Mouse (Mus musculus): ENCODE data around the gene Pnpla3. TPM values are rescaled to one million over a fixed set of nuclear protein-coding genes. Genes with fewer than 3 reads are reported as not detected.

Pnpla3 gene
- total RNA-seq, 2 experiments from 2014 or later: 4.5 to 4.6 TPM

GRCm38 (mm10) chr15:84214476-84214875 is 46.8 kb downstream of the Pnpla3 start:
- intact Hi-C loops (cut with DNase I): loop anchor here (10.0 kb wide), 1 partner anchor 400 kb away; no protein-coding TSS in a partner anchor
- DNase-seq: no peak

- intact Hi-C loops (cut with DNase I): loop anchor here (10.0 kb wide), 1 partner anchor 400 kb away; no protein-coding TSS in a partner anchor
- no peak for DNase-seq
Observed at GRCm38 (mm10) chr15:84215273-84215672, 47.6 kb downstream of the Pnpla3 start.

- intact Hi-C loops (cut with DNase I): loop anchor here (10.0 kb wide), 1 partner anchor 399 kb away; no protein-coding TSS in a partner anchor
- DNase-seq: no peak
Observed at GRCm38 (mm10) chr15:84216026-84216425, 48.4 kb downstream of the Pnpla3 start.

GRCm38 (mm10) chr15:84216461-84217084 is 48.9 kb downstream of the Pnpla3 start:
- DNase-seq: no peak
- intact Hi-C loops (cut with DNase I): loop anchor here (10.0 kb wide), 1 partner anchor 398 kb away; no protein-coding TSS in a partner anchor

- intact Hi-C loops (cut with DNase I): loop anchor here (10.0 kb wide), 1 partner anchor 397 kb away; no protein-coding TSS in a partner anchor
- DNase-seq: no peak
Observed at GRCm38 (mm10) chr15:84217969-84218782, 50.5 kb downstream of the Pnpla3 start.

GRCm38 (mm10) chr15:84218783-84219271 is 51.2 kb downstream of the Pnpla3 start:
- intact Hi-C loops (cut with DNase I): loop anchor here (10.0 kb wide), 1 partner anchor 396 kb away; no protein-coding TSS in a partner anchor
- peak; percentile 56 to 57 for DNase-seq

GRCm38 (mm10) chr15:84221539-84221938 is 53.9 kb downstream of the Pnpla3 start:
- DNase-seq: no peak
- intact Hi-C loops (cut with DNase I): no loop called here

- peak in 1 of 2 experiments; percentile 47 for DNase-seq
- intact Hi-C loops (cut with DNase I): no loop called here
Observed at GRCm38 (mm10) chr15:84223423-84223822, 55.8 kb downstream of the Pnpla3 start.

GRCm38 (mm10) chr15:84224779-84225178 is 57.1 kb downstream of the Pnpla3 start:
- intact Hi-C loops (cut with DNase I): no loop called here
- DNase-seq: no peak

GRCm38 (mm10) chr15:84226918-84227317 is 59.3 kb downstream of the Pnpla3 start:
- no peak for DNase-seq
- intact Hi-C loops (cut with DNase I): no loop called here

- DNase-seq: peak; percentile 57 to 67
- intact Hi-C loops (cut with DNase I): no loop called here
Observed at GRCm38 (mm10) chr15:84230661-84231060, 63.0 kb downstream of the Pnpla3 start.

GRCm38 (mm10) chr15:84231113-84231712 is 63.6 kb downstream of the Pnpla3 start:
- peak; percentile 53 to 57 for DNase-seq

GRCm38 (mm10) chr15:84231721-84232561 is 64.3 kb downstream of the Pnpla3 start, which contains the start of gene Parvb:
Parvb (plus strand) TSS chr15:84232043.
- intact Hi-C loops (cut with DNase I): no loop called here
- peak; percentile 72 to 73 for DNase-seq

More at GRCm38 (mm10) chr15:84231113-84231712, 63.6 kb downstream of the Pnpla3 start:
- intact Hi-C loops (cut with DNase I): no loop called here

- intact Hi-C loops (cut with DNase I): no loop called here
- DNase-seq: no peak
Observed at GRCm38 (mm10) chr15:84232609-84233008, 65.0 kb downstream of the Pnpla3 start.

- DNase-seq: no peak
- intact Hi-C loops (cut with DNase I): no loop called here
Observed at GRCm38 (mm10) chr15:84234794-84235581, 67.4 kb downstream of the Pnpla3 start.

GRCm38 (mm10) chr15:84235646-84236045 is 68.0 kb downstream of the Pnpla3 start:
- DNase-seq: peak; percentile 68
- intact Hi-C loops (cut with DNase I): no loop called here

Measured in heart, postnatal 10 days (tissue).